Mouse (Mus musculus): ENCODE measurements around the gene Ebf1.

The Ebf1 gene

DNA sequence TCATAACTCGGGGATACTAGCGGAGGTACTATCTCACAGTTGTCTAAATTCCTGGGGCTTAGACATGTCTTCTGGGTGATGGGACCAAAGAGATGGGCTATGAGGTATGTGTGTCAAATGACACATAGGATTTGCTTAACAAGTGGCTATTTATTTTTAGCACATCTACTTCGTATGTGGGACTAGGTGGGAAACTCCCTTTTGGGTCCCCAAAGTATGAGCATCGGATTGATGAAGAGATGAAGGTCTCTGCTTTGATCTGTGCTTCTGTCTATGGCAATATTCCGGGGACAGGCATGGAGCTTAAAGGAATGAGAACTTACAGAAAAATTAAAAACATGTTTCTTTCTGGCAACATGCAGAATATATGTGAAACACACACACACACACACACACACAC, 44.8 kb downstream of the Ebf1 start:
- DNase-seq (ENCODE audit: low spot score): no peak

DNA sequence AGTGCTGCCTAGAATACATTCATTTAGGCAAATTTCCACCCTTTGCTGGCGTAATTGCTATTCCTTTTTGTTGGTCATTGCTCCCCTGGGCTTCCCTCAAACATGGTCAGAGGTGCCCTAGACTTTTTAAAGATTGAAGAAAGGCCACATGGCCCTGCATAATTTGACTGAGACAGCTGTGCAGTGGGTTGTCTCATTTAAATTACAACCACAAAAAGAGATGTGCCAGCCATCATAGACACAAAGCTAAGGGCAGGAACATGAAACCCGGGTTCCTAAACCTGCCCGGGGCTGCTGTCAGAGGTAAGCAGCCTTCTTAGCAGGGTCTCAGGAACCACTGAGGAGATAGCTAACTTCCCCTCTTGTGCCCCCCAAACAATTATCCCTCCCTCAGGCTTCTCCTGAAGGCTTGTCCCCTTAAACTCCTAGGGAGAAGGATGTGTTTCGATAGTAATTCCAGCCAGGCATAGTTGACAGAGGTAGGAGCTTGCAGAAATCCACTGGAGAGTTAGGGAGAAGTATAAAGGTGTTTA, 46.6 kb downstream of the Ebf1 start:
- no peak for DNase-seq (ENCODE audit: low spot score)

DNA sequence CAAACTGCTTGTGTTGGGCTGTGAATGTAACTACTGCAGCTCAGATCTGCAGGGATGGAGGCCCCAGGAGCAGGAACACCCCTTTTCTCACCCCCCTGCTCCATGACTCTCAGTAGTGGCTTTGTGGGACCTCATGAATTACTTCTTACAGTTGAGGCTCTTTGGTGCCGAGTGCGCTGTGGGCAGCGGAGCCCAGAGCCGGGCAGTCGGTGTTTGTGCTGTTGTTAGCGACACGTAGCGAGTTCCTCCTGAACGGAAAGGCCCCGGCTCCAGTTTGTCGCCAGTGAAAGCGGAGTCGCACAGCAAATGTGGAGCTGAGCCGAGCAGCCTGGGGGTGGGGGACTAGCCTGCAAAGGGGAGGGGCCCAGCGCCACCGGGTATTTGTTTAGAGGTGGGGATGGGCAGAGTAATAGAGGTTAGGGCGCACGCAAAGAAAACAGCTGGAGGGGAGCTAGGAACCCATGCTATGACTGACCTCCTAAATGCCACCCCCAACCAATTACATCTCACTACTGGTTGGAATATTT, 48.1 kb downstream of the Ebf1 start:
- no peak for DNase-seq (ENCODE audit: low spot score)

DNA sequence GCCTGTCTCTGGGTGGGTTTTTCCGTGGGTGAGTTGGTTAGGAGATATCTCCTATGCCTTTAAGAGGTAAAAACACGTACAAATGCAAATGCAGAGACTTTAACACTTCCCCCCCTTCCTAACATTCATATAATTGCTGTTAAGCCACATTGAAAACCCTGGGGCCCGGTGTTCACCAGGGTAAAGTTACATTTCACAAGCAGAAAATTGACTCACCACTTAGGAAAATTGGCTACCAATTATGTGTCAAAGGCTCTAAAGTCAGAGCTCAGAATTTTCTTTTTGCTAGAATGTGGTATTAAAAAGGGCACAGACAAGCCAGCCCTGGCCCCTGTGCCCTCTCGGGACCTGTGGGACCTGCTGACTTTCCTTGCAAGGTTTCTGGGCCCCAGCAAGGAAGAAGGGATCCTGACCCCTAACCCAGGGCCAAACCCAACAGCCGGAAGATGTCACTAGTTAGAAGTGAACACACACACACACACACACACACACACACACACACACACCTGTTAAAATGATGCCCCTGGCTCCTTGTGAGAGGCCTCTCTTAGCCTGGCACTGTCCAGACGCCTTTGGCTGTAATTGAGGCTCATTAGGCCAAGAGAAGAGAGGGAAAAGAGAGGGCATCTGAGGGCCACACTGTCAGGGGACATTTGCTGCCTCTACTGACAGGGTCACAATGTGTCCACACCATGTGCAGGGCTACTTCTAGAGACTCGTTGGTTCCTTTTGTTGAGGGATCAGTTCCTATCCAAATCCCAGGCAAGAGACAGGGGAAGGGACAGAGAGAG, 48.8 kb downstream of the Ebf1 start:
- DNase-seq (ENCODE audit: low spot score): no peak

- no peak for DNase-seq (ENCODE audit: low spot score)
Measured at GRCm38 (mm10) chr11:44666741-44667140, 49.6 kb downstream of the Ebf1 start.

DNA sequence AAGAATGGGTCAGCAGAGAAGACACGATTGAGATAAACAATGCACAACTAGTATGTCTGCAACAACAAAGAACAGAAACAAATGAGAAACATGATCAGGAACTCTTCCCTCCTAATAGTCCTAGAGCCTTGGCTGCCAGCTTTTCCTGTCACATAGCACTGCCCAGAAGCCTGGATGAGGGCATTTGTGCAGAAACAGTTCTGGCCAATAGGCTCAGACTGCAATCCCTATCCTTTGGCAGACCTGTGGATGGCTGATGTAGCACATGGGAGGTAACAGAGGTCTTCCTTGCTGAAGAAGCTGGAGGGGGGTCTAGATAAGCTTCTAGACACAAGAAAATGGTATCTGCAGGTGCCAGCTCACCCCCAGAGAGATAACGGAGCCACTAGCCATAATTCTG, 64.2 kb downstream of the Ebf1 start:
- no peak for DNase-seq (ENCODE audit: low spot score)

- DNase-seq (ENCODE audit: low spot score): no peak
Measured at GRCm38 (mm10) chr11:44681995-44682394, 64.9 kb downstream of the Ebf1 start.

DNA sequence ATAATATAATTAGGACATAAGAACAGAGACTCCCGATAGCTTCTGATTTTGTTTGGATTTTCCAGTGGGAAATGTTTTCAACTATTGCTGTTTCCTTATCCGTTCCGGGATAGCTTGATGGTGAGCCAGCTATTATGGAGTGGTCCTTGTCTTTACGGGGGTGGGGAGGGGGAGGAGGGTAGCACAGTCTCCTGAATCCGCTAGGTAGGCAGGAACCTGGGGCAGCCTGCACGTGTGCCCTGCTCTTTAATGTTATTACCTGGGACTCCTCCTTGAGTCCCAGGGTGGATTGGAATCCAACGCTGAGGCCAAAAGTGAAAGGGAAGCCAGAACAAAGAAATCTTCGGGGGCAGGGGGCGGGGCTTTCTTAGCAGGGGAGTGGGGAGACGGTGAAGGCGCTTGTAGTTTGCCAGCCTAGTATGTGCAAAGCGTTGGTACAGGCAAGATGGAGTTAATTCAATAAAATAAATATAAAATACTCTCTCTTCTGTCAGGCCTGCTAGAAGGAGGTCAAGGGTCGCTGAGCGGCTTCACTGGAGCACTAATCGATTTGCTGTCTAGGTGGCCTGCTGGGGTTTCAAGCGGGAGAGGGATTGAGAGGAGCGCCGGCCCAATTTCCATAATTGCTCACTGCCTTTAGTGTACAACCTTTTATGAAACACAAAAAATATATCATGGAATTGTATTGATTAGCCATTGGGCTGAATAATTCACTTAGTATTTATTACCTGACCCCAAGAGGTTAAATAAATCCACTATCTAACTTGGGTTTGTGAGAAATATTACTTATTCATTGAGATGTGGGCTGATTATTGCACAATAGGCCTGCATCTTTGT, 65.8 kb downstream of the Ebf1 start:
- no peak for DNase-seq (ENCODE audit: low spot score)

DNA sequence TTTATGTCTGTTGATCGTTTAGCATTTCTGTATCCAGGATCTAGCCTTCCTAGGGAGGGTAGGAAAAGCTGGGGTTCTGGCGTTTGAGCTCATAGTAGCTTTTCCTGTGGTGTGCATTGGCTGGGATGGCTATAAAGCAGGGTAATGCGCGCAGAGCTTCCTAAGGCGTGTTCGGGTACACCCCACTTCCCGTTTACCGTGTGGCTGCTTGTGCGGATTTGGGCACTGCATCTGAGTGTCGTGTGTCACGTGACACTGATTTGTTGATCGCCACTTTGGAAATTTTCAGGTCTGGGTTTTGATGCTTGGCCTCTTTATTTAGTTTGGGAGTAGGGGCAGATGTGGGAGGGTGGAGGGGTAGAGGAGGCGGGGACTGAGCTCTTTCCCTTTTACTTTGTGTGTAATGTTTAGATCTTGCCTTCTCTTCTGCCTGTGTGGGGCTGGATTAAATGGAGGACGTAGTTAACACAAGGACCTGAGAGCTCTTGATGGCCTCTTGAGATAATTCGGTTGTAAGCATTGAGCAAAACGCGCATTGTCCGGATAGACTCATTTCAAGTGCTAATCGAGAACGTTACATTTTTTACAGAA, 67.5 kb downstream of the Ebf1 start:
- DNase-seq (ENCODE audit: low spot score): no peak

DNA sequence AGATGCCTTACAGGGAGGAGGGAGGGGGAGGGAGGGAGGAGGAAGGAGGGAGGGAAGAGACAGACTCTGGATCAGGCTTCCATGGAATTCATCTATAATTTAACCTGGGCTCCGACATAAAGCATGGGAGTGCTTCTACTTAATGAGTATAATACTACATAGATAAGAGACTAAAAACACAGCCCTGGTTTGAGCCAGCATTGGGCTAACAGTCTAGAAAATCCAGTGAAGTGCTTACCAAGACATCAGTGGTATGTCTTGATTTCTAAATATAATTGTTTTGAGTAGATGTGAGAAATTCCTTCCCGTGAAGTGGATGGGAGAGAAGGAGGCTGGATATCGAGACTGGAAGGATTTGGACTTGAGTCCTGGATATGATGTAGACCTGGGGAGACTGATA, 68.0 kb downstream of the Ebf1 start:
- no peak for DNase-seq (ENCODE audit: low spot score)

- DNase-seq (ENCODE audit: low spot score): no peak
Measured at GRCm38 (mm10) chr11:44685911-44686361, 68.8 kb downstream of the Ebf1 start.

GRCm38 (mm10) chr11:44686378-44686777, 69.3 kb downstream of the Ebf1 start:
- no peak for DNase-seq (ENCODE audit: low spot score)

- no peak for DNase-seq (ENCODE audit: low spot score)
Measured at GRCm38 (mm10) chr11:44688542-44688941, 71.4 kb downstream of the Ebf1 start.

- DNase-seq (ENCODE audit: low spot score): no peak
Measured at GRCm38 (mm10) chr11:44689571-44690264, 72.6 kb downstream of the Ebf1 start.

GRCm38 (mm10) chr11:44690265-44690572, 73.1 kb downstream of the Ebf1 start:
- DNase-seq (ENCODE audit: low spot score): no peak

GRCm38 (mm10) chr11:44695416-44695815, 78.3 kb downstream of the Ebf1 start:
- DNase-seq (ENCODE audit: low spot score): no peak

- no peak for DNase-seq (ENCODE audit: low spot score)
Measured at GRCm38 (mm10) chr11:44696539-44697201, 79.6 kb downstream of the Ebf1 start.

GRCm38 (mm10) chr11:44700181-44700580, 83.1 kb downstream of the Ebf1 start:
- no peak for DNase-seq (ENCODE audit: low spot score)

- no peak for DNase-seq (ENCODE audit: low spot score)
Measured at GRCm38 (mm10) chr11:44701221-44701810, 84.2 kb downstream of the Ebf1 start.

GRCm38 (mm10) chr11:44701864-44702263, 84.7 kb downstream of the Ebf1 start:
- DNase-seq (ENCODE audit: low spot score): no peak

Data from urinary bladder, postnatal 10 days (tissue).